Mouse (Mus musculus) thymus, adult 2 months (tissue): ENCODE results near the gene Rack1.

Experiments used
- CTCF ChIP-seq: fragments of 200-500 bp; IDR thresholded peaks from 2 replicates; pipeline ENCODE4 v1.5.1; 2012; ENCODE audit warnings: mild to moderate bottlenecking, control low read depth, low read length, moderate library complexity, borderline replicate concordance; ENCODE audit not compliant: control insufficient read depth, poor library complexity, insufficient read depth; ENCODE audit errors: extremely low read depth
- POLR2A ChIP-seq: fragments of 200-500 bp; IDR thresholded peaks from 2 replicates; pipeline ENCODE4 v1.6.1; 2012; ENCODE audit warnings: mild to moderate bottlenecking, low read length, control low read depth, moderate library complexity; ENCODE audit not compliant: control insufficient read depth, poor library complexity, insufficient read depth; ENCODE audit errors: extremely low read depth

GRCm38 (mm10) chr11:48819614-48820307, 19.6 kb downstream of the Rack1 start:
- TF ChIP-seq CTCF: no peak
- TF ChIP-seq POLR2A: no peak
